Comparison of ENCODE assay signal across 8 mouse cellular contexts in genomic region chr11:3266079-3266685, GRCm38 (mm10). TPM values are rescaled to one million over a fixed set of nuclear protein-coding genes. Genes with fewer than 3 reads are reported as not detected.
DNase-seq lines count a peak whose midpoint lies in the region; ATAC-seq and TF ChIP-seq lines count a peak whose summit lies in the region.

TSS of gene Drg1 (minus strand) at chr11:3266415.

- no peak for TF ChIP-seq CTCF in lung, postnatal 0 days (IDR thresholded peaks at IDR 0.05)

- peak within 1 kb of the TSS; percentile 93 for H3K4me3 ChIP-seq in hindbrain, embryonic 10.5 days
- peak within 1 kb of the TSS; percentile 91 for H3K4me3 ChIP-seq in lung, postnatal 0 days (ENCODE audit: low read depth, low read length)

- no peaks in the 10 kb centered on the region for H3K27me3 ChIP-seq in hindbrain, embryonic 10.5 days (ENCODE audit: insufficient read depth, poor library complexity, severe bottlenecking)
- H3K27me3 ChIP-seq in lung, postnatal 0 days (replicated peaks; ENCODE audit: insufficient read depth, low read length): no peaks in the 10 kb centered on the region

- H3K4me1 ChIP-seq in hindbrain, embryonic 10.5 days (replicated peaks): peaks cover 31% of the 10 kb centered on the region
- no peaks in the 10 kb centered on the region for H3K4me1 ChIP-seq in lung, postnatal 0 days (ENCODE audit: insufficient read depth, low read depth, low read length)

- no peaks in the 10 kb centered on the region for H3K9me3 ChIP-seq in hindbrain, embryonic 10.5 days
- H3K9me3 ChIP-seq in lung, postnatal 0 days (ENCODE audit: low read length): no peaks in the 10 kb centered on the region

- TF ChIP-seq EP300 in lung, postnatal 0 days (IDR thresholded peaks at IDR 0.05): no peak

- peaks cover 33% of the 10 kb centered on the region for H3K36me3 ChIP-seq in hindbrain, embryonic 10.5 days
- 0 out of 2 replicates have a peak, but pooled peaks cover 4% of the 10 kb centered on the region for H3K36me3 ChIP-seq in lung, postnatal 0 days (ENCODE audit: insufficient read depth, low read length)

- H3K9ac ChIP-seq in lung, postnatal 0 days (replicated peaks; ENCODE audit: low read depth): peak within 1 kb of the TSS; percentile 99

- H3K27ac ChIP-seq in hindbrain, embryonic 10.5 days: peak within 1 kb of the TSS; percentile 97
- peak within 1 kb of the TSS; percentile 89 for H3K27ac ChIP-seq in lung, postnatal 0 days (ENCODE audit: low read length)

- DNase-seq in MN1 (ENCODE audit: low spot score): peak; percentile 99
- DNase-seq in cerebellum, adult 9-10 months: peak; percentile 88
- peak; percentile 97 for DNase-seq in hindbrain, embryonic 10.5 days (ENCODE audit: low spot score)
- peak; percentile 95 for DNase-seq in layer of hippocampus, adult 9-11 months
- DNase-seq in lung, postnatal 0 days (ENCODE audit: low spot score): peak; percentile 99
- peak; percentile 86 for DNase-seq in ovary, postnatal 14 days (ENCODE audit: low spot score)
- peak; percentile 94 for DNase-seq in thymus, postnatal 14 days

- H3K4me2 ChIP-seq in lung, postnatal 0 days (replicated peaks; ENCODE audit: low read depth, low read length): peak within 1 kb of the TSS; percentile 79

- peak; percentile 100 for ATAC-seq in frontal cortex, adult (ENCODE audit: low TSS enrichment)
- peak; percentile 99 for ATAC-seq in lung, postnatal 0 days

- WGBS in hindbrain, embryonic 10.5 days: under 1% methylated on average over 72 of the region's 72 CpGs
- 3% methylated on average over 43 of the region's 72 CpGs for WGBS in lung, postnatal 0 days

RNA-seq across cellular contexts. Expression of gene Drg1, which starts in this region (rescaled TPM):
- 317 and 322 TPM in 2 replicates for polyA plus RNA-seq in hindbrain, embryonic 10.5 days (2016; fragmentation: Nextera tagmentation; extraction: Ambion mirVana)
- 132 and 141 TPM in 2 replicates for polyA plus RNA-seq in lung, postnatal 0 days (2015; fragmentation: Nextera tagmentation; extraction: Ambion mirVana)

Comparison
In these comparisons a context has a peak if more than half of its experiments do, and no peak if none do; other contexts are left out.
1. Peak in every context shown above with its lines: DNase-seq, ATAC-seq, H3K4me3 ChIP-seq and H3K27ac ChIP-seq.